Mouse (Mus musculus) kidney, embryonic 16.5 days (tissue): Measurements from ENCODE around the gene Vps13d. TPM values are rescaled to one million over a fixed set of nuclear protein-coding genes. Genes with fewer than 3 reads are reported as not detected.

Experiments
- ATAC-seq: fragments of 200-750 bp; cut with Nextera tagmentation; 2 replicates; pipeline ENCODE4 v1.8.0; 2017; ENCODE audit warnings: moderate TSS enrichment; ENCODE audit not compliant: low FRiP score, low TSS enrichment
- H3K27ac ChIP-seq: fragments of 300-500 bp; sonication (generic); 2 replicates; pipeline ENCODE4 v1.5.1; 2014; ENCODE audit warnings: low read length
- H3K27me3 ChIP-seq: fragments of 300-500 bp; sonication (generic); 2 replicates; pipeline ENCODE4 v1.6.1; 2014; ENCODE audit warnings: low read length, control low read depth, mixed read lengths; ENCODE audit not compliant: insufficient read depth
- H3K36me3 ChIP-seq: fragments of 300-500 bp; sonication (generic); 2 replicates; pipeline ENCODE4 v1.6.1; 2014; ENCODE audit warnings: low read length, control low read depth, mixed read lengths; ENCODE audit not compliant: insufficient read depth
- H3K4me1 ChIP-seq: fragments of 300-500 bp; sonication (generic); 2 replicates; pipeline ENCODE4 v1.6.1; 2014; ENCODE audit warnings: low read length, control low read depth, mixed read lengths; ENCODE audit not compliant: insufficient read depth
- H3K4me2 ChIP-seq: fragments of 300-500 bp; sonication (generic); replicated peaks from 2 replicates; pipeline ENCODE4 v1.6.1; 2014; ENCODE audit warnings: low read depth, low read length
- H3K4me3 ChIP-seq: fragments of 300-500 bp; sonication (generic); 2 replicates; pipeline ENCODE4 v1.5.1; 2014; ENCODE audit warnings: mild to moderate bottlenecking, low read length
- H3K9ac ChIP-seq: fragments of 300-500 bp; sonication (generic); replicated peaks from 2 replicates; pipeline ENCODE4 v1.6.1; 2014; ENCODE audit warnings: low read length
- H3K9me3 ChIP-seq: fragments of 300-500 bp; sonication (generic); 2 replicates; pipeline ENCODE4 v1.6.1; 2016; ENCODE audit warnings: low read length, control low read depth
- WGBS: fragments of 180-500 bp; shearing (Covaris S2); extraction: QIAGEN DNeasy Blood & Tissue Kit; methylation state at CpG from one replicate; pipeline ENCODE4 v1.1.7; 2014; 5-methylcytosine and 5-hydroxymethylcytosine counted together
- polyA plus RNA-seq: library from polyadenylated mRNA; unstranded; fragments of >200 nt; fragmentation: Nextera tagmentation; extraction: Ambion mirVana; gene quantifications from 2 replicates; pipeline ENCODE4 v1.2.1, GENCODE M21; 2015

Gene Vps13d
- polyA plus RNA-seq, 1 experiment from 2014 or later = 10.6 TPM

DNA sequence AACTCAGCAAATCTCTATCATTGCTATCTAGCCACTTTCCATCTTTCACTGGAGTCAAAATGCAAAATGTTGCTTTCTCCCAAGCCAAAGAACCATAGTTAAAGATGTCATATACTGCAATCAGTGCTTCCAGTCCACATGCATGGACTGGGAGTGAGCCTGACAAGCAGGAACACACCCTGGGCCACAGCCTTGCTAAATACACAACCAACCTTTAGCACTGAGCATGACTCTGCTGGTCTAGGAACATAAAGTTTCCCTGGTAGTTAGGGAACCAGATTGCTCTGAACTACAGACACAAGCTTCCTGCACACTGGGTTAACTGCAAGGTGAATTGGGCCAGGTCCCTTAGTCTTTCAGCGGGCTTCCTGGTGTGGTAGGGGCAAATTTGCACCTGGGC, 64.0 kb downstream of the Vps13d start:
- H3K27me3 ChIP-seq = no peaks in the 10 kb centered on the region
- 87% methylated on average over 1 of the region's 1 CpGs for WGBS
- no peak for ATAC-seq
- peaks cover 57% of the 10 kb centered on the region for H3K36me3 ChIP-seq
- no peak overlapping the region for H3K27ac ChIP-seq
- H3K9me3 ChIP-seq = no peaks in the 10 kb centered on the region
- H3K9ac ChIP-seq = no peak overlapping the region
- no peaks in the 10 kb centered on the region for H3K4me1 ChIP-seq
- no peak overlapping the region for H3K4me3 ChIP-seq
- no peak overlapping the region for H3K4me2 ChIP-seq

DNA sequence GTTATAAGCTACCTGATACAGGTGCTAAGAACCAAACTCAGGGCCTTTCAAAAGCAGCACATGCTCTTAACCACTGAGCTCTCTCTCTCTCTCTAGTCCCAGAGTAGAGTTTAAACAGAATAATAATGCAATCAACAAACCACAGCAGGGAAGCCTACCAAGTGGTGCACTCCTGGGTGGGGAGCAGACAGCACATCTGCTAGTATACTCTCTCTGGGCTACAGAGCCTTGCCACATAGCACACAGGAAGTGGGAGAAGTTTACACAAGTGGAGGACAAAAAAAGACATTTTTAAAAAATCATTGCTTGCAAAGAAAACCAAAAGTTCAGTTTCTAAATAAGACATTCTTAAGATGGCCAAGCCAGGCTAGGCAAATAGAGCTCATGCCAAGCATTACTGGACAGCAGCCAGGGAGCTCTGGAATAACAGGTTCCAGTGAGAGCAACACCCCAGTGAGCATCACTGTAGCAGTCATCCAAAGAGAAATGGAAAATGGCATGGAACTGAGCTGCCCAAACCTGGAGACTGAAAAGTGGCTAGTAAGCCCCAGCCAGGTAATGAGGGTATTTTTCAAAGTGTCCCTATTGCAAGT, 64.8 kb downstream of the Vps13d start:
- H3K4me3 ChIP-seq = no peak overlapping the region
- H3K4me2 ChIP-seq = no peak overlapping the region
- no peak overlapping the region for H3K27ac ChIP-seq
- no peaks in the 10 kb centered on the region for H3K4me1 ChIP-seq
- no peaks in the 10 kb centered on the region for H3K27me3 ChIP-seq
- H3K9ac ChIP-seq = no peak overlapping the region
- no peak for ATAC-seq
- H3K9me3 ChIP-seq = no peaks in the 10 kb centered on the region
- H3K36me3 ChIP-seq = peaks cover 54% of the 10 kb centered on the region

DNA sequence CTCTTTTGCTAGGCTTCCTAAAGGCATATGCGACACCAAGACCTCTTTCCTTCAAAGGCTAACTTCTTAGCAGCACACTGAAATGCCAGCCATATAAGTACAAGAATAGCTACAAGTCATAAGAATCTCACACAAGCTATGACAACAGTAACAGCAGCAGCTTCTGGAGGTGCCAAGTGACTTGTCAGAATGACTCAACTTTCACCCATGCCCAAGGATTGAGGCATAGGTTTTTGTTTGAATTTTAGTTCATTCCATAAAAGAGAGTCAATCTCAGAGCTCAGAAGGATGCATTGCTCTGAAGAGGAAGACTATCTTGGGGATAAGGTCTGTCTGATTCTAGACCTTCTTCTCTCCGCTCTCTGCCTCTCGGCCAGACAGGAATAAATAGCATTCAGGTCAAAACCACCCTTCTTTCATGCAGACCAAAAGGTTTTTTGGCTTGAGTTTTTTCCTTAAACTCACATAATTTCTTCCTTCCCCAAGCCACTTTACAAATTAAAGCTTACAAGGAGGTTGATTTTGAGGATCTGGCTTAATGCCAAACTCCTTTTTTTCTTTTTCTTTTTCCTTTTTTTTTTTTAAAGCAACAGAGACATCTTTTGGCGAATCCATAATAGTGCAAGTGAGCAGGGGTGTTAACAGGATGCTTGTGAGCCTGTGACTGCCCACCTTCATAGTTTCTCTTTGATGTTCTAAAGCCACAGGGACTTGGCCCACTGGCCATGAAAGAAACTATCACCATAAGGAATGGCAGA, 69.2 kb downstream of the Vps13d start:
- Histone ChIP-seq H3K9me3 (no peaks in the 10 kb centered on the region), H3K27me3 (no peaks in the 10 kb centered on the region), H3K27ac (0 out of 2 replicates have a peak overlapping the region, but pooled peaks have one; percentile 20), H3K4me3 (no peak overlapping the region), H3K4me2 (no peak overlapping the region), H3K36me3 (peaks cover 35% of the 10 kb centered on the region), H3K4me1 (no peaks in the 10 kb centered on the region), H3K9ac (no peak overlapping the region)
- WGBS = 58% methylated on average over 4 of the region's 4 CpGs
- ATAC-seq = peak; percentile 57

DNA sequence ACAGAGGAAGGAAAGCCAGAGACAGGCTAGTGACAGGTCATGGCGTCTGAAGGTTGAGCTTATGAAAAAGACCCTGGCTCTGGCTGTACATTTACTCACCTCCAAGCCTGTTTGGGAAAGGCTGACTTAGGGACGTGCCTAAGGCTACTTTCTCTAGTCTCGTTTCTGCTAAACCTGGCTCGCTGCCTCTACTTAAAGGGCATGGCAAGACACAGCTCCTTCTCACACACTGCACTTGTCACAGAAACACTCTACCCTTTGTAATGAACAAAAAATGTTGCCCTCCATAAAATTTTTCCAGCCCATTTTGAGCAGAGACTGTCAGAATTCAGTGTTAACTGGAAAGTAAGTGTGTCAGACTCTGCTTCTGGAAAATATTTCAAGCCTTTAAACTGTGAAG, 70.4 kb downstream of the Vps13d start:
- Histone ChIP-seq H3K9ac (no peak overlapping the region), H3K9me3 (no peaks in the 10 kb centered on the region), H3K27me3 (no peaks in the 10 kb centered on the region), H3K27ac (no peak overlapping the region), H3K4me2 (no peak overlapping the region), H3K4me3 (no peak overlapping the region), H3K4me1 (no peaks in the 10 kb centered on the region), H3K36me3 (peaks cover 40% of the 10 kb centered on the region)
- ATAC-seq = no peak
- 69% methylated on average over 4 of the region's 4 CpGs for WGBS

DNA sequence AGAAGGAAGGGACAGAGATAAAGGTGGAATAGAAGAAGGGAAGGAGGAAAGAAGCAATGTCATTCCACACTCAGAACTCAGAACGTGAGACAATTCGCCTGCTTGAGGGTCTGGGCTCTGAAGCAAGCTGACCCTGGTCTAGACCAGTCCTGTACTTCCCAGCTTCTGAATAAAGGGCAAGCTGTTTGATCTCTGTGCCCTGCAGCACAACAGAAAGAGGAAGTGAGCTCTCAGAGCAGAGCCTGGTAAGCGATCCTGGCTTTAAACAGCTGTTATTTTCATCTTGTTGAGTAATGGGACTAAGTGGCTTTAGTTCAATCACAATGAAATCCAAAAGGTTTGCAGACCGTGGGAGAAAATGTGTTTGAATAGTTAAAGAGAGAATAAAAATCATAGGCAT, 83.2 kb downstream of the Vps13d start:
- ATAC-seq = peak; percentile 78; the same call in 1 of the 2 replicates
- Histone ChIP-seq H3K27me3 (no peaks in the 10 kb centered on the region), H3K9me3 (no peaks in the 10 kb centered on the region), H3K4me2 (no peak overlapping the region), H3K27ac (peak overlapping the region; percentile 43; the same call in 1 of the 2 replicates), H3K4me3 (no peak overlapping the region), H3K36me3 (peaks cover 57% of the 10 kb centered on the region), H3K9ac (no peak overlapping the region), H3K4me1 (0 out of 2 replicates have a peak, but pooled peaks cover 3% of the 10 kb centered on the region)
- 23% methylated on average over 4 of the region's 4 CpGs for WGBS

DNA sequence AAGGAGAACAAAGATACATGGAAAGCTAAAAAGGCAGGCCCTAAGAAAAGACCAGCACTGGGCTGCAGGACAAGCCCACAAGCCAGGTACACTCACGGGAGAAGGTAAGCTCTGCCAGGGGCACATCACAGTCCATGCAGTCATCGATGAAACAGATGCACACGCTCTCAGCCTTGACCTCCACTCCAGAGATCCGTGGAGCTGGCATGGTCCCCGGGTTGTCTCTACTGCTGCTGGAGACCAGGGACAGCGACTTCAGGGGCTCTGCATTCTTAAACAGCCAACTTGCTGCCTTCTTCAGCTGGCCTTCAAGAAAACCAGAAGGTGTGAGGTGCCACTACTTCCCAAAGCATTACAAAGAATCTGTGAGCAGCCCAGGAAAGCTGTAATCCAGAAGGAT, 84.1 kb downstream of the Vps13d start:
- Histone ChIP-seq H3K4me3 (no peak overlapping the region), H3K36me3 (peaks cover 57% of the 10 kb centered on the region), H3K4me2 (no peak overlapping the region), H3K27me3 (no peaks in the 10 kb centered on the region), H3K9ac (no peak overlapping the region), H3K27ac (no peak overlapping the region), H3K4me1 (0 out of 2 replicates have a peak, but pooled peaks cover 3% of the 10 kb centered on the region), H3K9me3 (no peaks in the 10 kb centered on the region)
- 85% methylated on average over 6 of the region's 6 CpGs for WGBS
- no peak for ATAC-seq

DNA sequence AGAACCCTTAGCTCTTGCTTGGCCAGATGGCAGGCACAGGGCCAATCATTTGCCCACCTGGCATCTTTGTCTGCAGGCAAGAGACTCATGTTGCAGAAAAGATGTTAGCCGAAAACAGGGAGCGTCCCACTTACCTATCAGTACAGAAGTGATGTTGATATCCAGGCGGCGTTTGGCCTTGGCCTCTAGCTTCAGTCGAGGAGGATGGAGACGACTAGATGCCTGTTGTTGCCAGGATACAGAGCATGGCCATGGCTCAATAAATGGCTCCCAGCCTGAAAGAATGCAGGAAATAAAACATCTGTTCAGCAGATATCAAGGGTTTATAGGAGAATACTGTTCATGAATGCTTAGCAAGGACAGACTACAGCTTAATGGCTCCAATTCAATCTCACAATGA, 88.0 kb downstream of the Vps13d start:
- H3K4me1 ChIP-seq = no peaks in the 10 kb centered on the region
- no peak overlapping the region for H3K9ac ChIP-seq
- WGBS = 77% methylated on average over 6 of the region's 6 CpGs
- H3K4me2 ChIP-seq = no peak overlapping the region
- no peaks in the 10 kb centered on the region for H3K9me3 ChIP-seq
- peaks cover 40% of the 10 kb centered on the region for H3K36me3 ChIP-seq
- ATAC-seq = no peak
- no peaks in the 10 kb centered on the region for H3K27me3 ChIP-seq
- H3K4me3 ChIP-seq = no peak overlapping the region
- H3K27ac ChIP-seq = no peak overlapping the region

DNA sequence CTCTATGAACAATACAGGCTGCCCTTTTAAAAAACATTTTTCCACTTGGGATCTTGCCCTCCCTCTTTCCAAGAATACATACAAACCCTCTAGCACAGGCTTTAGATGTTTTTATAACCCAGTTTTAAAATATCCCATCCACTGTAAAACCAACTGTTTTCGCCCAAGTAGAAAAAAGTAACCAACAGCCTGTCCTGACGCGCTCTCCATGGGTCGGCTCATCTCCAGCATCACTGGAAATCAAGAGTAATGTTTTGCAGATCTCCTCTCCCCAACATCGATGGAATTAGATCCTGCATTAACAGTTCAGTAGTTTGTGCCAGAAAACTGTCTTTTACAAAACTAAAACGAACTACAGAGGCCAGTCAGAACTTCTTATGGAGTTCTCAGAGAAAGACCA, 89.5 kb downstream of the Vps13d start:
- no peak for ATAC-seq
- no peak overlapping the region for H3K4me3 ChIP-seq
- no peaks in the 10 kb centered on the region for H3K27me3 ChIP-seq
- no peak overlapping the region for H3K4me2 ChIP-seq
- H3K27ac ChIP-seq = no peak overlapping the region; the same call in 1 of the 2 replicates
- 72% methylated on average over 6 of the region's 6 CpGs for WGBS
- H3K4me1 ChIP-seq = no peaks in the 10 kb centered on the region
- H3K36me3 ChIP-seq = peaks cover 36% of the 10 kb centered on the region
- H3K9me3 ChIP-seq = no peaks in the 10 kb centered on the region
- H3K9ac ChIP-seq = no peak overlapping the region

DNA sequence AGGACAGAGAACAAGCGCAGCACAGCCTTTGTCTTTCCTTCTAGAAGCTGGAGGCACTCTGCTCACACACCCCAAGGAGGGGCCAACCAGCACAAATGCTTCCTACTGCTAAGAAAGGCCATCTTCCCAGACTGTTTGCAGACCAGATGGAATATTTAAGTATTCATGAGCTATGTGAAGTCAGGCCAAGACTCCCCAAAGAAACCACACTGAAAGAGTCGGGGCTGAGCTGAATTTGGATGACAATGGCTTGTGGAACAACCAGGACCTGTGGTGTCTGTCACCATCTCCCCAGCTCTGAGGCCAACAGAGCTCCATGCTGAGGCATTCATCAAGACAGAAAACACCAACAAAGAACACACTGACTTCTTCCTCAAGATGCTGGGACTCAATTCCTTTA, 89.9 kb downstream of the Vps13d start:
- no peaks in the 10 kb centered on the region for H3K9me3 ChIP-seq
- H3K4me1 ChIP-seq = no peaks in the 10 kb centered on the region
- H3K9ac ChIP-seq = no peak overlapping the region
- H3K4me3 ChIP-seq = no peak overlapping the region
- ATAC-seq = 0 out of 2 replicates have a peak, but pooled peaks have one; percentile 23
- no peaks in the 10 kb centered on the region for H3K27me3 ChIP-seq
- WGBS = 69% methylated on average over 2 of the region's 2 CpGs
- H3K4me2 ChIP-seq = no peak overlapping the region
- peaks cover 33% of the 10 kb centered on the region for H3K36me3 ChIP-seq
- no peak overlapping the region; the same call in 1 of the 2 replicates for H3K27ac ChIP-seq

DNA sequence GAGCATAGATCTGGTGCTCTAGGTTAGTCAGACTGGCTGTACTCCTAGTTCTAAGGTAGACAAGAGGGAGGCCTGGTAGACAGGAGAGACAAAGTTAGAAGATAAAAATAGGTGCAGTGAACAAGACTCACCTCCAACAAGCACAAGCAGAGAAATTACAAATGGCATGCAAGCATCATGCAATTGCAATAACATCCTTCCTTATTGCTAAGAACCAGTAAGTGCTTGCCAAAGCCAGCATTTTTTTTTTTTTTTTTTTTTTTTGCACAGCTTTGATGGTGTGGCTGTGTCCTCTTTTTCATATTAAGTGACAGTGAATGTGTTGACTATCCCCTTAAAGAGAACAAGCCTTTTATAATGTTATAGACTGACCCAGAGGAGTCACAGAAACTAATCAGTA, 91.2 kb downstream of the Vps13d start:
- H3K9me3 ChIP-seq = no peaks in the 10 kb centered on the region
- no peak overlapping the region for H3K4me2 ChIP-seq
- no peaks in the 10 kb centered on the region for H3K27me3 ChIP-seq
- H3K27ac ChIP-seq = no peak overlapping the region
- peaks cover 36% of the 10 kb centered on the region for H3K36me3 ChIP-seq
- ATAC-seq = no peak
- no peak overlapping the region for H3K9ac ChIP-seq
- no peaks in the 10 kb centered on the region for H3K4me1 ChIP-seq
- no peak overlapping the region for H3K4me3 ChIP-seq
